Mouse (Mus musculus) liver, adult 2 months (tissue): Measurements from ENCODE around the gene Def6.

Source experiments
- CTCF ChIP-seq: fragments of 200-500 bp; IDR thresholded peaks from 2 replicates; pipeline ENCODE4 v1.5.1; 2011; ENCODE audit warnings: low read depth, low read length, control low read depth
- POLR2A ChIP-seq: fragments of 200-500 bp; IDR thresholded peaks from 2 replicates; pipeline ENCODE4 v1.6.1; 2011; ENCODE audit warnings: low read length, control low read depth; ENCODE audit not compliant: insufficient read depth; ENCODE audit errors: extremely low read depth

- no peak for TF ChIP-seq POLR2A
- no peak; the same call in 1 of the 2 replicates for TF ChIP-seq CTCF
Measured at GRCm38 (mm10) chr17:28246640-28247039, 39.1 kb downstream of the Def6 start.
